Mouse (Mus musculus) liver, embryonic 14.5 days (tissue): Measurements from ENCODE around the gene Sqstm1. TPM values are rescaled to one million over a fixed set of nuclear protein-coding genes. Genes with fewer than 3 reads are reported as not detected.

Experiments
- ATAC-seq: fragments of 200-750 bp; cut with Nextera tagmentation; 2 replicates; pipeline ENCODE4 v1.8.0; 2017; ENCODE audit warnings: moderate number of reproducible peaks, mild to moderate bottlenecking, moderate library complexity; ENCODE audit not compliant: insufficient read depth
- DNase-seq, 3 experiments: peaks; one replicate each; pipeline ENCODE4 v3.0.0-alpha.2; 2012 to 2013; ENCODE audit warnings: low read depth in 3 of 3, low spot score in 3 of 3
- H3K27ac ChIP-seq: fragments of 300-500 bp; sonication (generic); 2 replicates; pipeline ENCODE4 v1.5.1; 2014; ENCODE audit warnings: moderate library complexity, mild to moderate bottlenecking, control low read depth, inconsistent platforms
- H3K27me3 ChIP-seq: fragments of 300-500 bp; sonication (generic); 2 replicates; pipeline ENCODE4 v1.6.1; 2014; ENCODE audit warnings: mild to moderate bottlenecking, low read length, moderate library complexity; ENCODE audit not compliant: control insufficient read depth, insufficient read depth
- H3K36me3 ChIP-seq: fragments of 300-500 bp; sonication (generic); replicated peaks from 2 replicates; pipeline ENCODE4 v1.6.1; 2014; ENCODE audit warnings: low read depth; ENCODE audit not compliant: control insufficient read depth, insufficient read depth
- H3K4me1 ChIP-seq, 2 experiments: fragments of 200-500 bp in 1 of 2; fragments of 300-500 bp in 1 of 2; sonication (generic) in 1 of 2; replicated peaks; 2 replicates each; pipeline ENCODE4 v1.6.1; 2012 to 2014; ENCODE audit warnings: antibody characterized with exemption in 1 of 2, inconsistent platforms in 1 of 2, low read length in 1 of 2; ENCODE audit not compliant: control insufficient read depth in 2 of 2, insufficient read depth in 2 of 2
- H3K4me2 ChIP-seq: fragments of 300-500 bp; sonication (generic); 2 replicates; pipeline ENCODE4 v1.6.1; 2014; ENCODE audit warnings: low read depth, mild to moderate bottlenecking, control low read depth, moderate library complexity
- H3K4me3 ChIP-seq, 2 experiments: fragments of 200-500 bp in 1 of 2; fragments of 300-500 bp in 1 of 2; sonication (generic) in 1 of 2; 2 replicates each; pipeline ENCODE4 v1.5.1; 2012 to 2014; ENCODE audit warnings: low read depth in 2 of 2, low read length in 2 of 2, mild to moderate bottlenecking in 2 of 2, control low read depth in 1 of 2, inconsistent platforms in 1 of 2, moderate library complexity in 1 of 2; ENCODE audit not compliant: insufficient read depth in 1 of 2
- H3K9ac ChIP-seq: fragments of 300-500 bp; sonication (generic); replicated peaks from 2 replicates; pipeline ENCODE4 v1.6.1; 2014; ENCODE audit warnings: mild to moderate bottlenecking, control low read depth, moderate library complexity
- H3K9me3 ChIP-seq: fragments of 300-500 bp; sonication (generic); 2 replicates; pipeline ENCODE4 v1.6.1; 2016; ENCODE audit warnings: low read length, mixed read lengths; ENCODE audit not compliant: control insufficient read depth
- CTCF ChIP-seq: IDR thresholded peaks from 2 replicates; pipeline ENCODE4 v1.5.1; 2016; ENCODE audit warnings: antibody characterized with exemption, low read depth, control low read depth
- EP300 ChIP-seq: IDR thresholded peaks from 2 replicates; pipeline ENCODE4 v1.6.1; 2016; ENCODE audit warnings: antibody characterized with exemption, low read depth
- WGBS: fragments of 180-500 bp; shearing (Covaris S2); extraction: QIAGEN DNeasy Blood & Tissue Kit; methylation state at CpG from one replicate; pipeline ENCODE4 v1.1.7; 2014; ENCODE audit not compliant: insufficient replicate concordance; 5-methylcytosine and 5-hydroxymethylcytosine counted together
- polyA plus RNA-seq, 2 experiments: library from polyadenylated mRNA; depleted of rRNA in 1 of 2; stranded (reverse) in 1 of 2; unstranded in 1 of 2; fragments of >200 nt; fragmentation: Nextera tagmentation in 1 of 2; extraction: Ambion mirVana in 1 of 2; gene quantifications; 2 replicates each; pipeline versions ENCODE4 v1.2.1 to v1.2.3; 2012 to 2014

Sqstm1 gene
- polyA plus RNA-seq, 2 experiments, result 43.7 to 103 TPM

DNA sequence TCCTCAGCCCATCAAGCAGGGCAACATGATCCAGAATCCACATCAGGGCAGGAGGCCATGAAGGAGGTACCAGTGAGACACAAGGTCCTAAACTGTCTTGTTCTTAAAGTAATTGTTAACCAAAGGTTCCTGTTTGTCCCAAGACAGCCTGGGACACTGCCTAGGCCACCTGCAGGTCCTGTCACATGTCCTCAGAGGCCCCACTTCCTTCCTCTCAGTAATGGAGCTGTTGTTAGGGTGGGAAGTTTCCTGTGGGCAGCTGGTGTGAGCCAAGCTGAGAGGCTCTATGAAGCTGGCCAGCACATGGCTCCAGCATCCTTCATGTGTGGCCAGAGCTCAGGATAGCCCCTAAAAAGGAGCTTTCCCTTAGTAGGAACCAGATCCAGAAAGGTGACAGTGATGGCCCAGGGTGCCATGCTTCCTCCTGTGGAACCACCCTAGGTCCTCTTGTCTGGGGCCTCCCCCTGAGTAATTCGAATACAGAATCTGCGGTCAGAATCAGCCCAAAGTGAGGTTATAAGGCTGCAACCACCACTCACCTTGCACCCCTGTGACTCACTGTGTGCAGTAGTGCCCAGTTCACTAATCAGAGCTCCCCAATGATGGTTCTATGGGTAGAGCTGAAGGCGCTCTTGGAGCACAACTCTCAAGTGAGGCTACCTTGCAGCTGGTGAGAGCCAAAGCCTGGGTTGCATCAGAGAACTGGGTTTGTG, 48.1 kb downstream of the Sqstm1 start:
- DNase-seq (no peak), ATAC-seq (0 out of 2 replicates have a peak, but pooled peaks have one; percentile 11)
- H3K4me2 ChIP-seq, result no peak overlapping the region
- TF ChIP-seq CTCF (no peak), EP300 (no peak)
- no peaks in the 10 kb centered on the region for H3K27me3 ChIP-seq
- no peaks in the 10 kb centered on the region for H3K9me3 ChIP-seq
- H3K4me3 ChIP-seq, result no peak overlapping the region
- no peaks in the 10 kb centered on the region; a peak in 1 of 4 replicates for H3K4me1 ChIP-seq
- H3K9ac ChIP-seq, result no peak overlapping the region
- no peak overlapping the region for H3K27ac ChIP-seq
- WGBS, result 66% methylated on average over 3 of the region's 3 CpGs
- no peaks in the 10 kb centered on the region for H3K36me3 ChIP-seq

- Histone ChIP-seq H3K4me2 (no peak overlapping the region), H3K27ac (no peak overlapping the region), H3K9ac (no peak overlapping the region), H3K27me3 (no peaks in the 10 kb centered on the region), H3K4me1 (no peaks in the 10 kb centered on the region; a peak in 1 of 4 replicates), H3K9me3 (no peaks in the 10 kb centered on the region), H3K4me3 (no peak overlapping the region), H3K36me3 (no peaks in the 10 kb centered on the region; the same call in 1 of the 2 replicates)
- TF ChIP-seq EP300 (no peak), CTCF (peak; percentile 100)
- DNase-seq, result peak; percentile 46 to 55 (median 47)
- ATAC-seq, result peak; percentile 63
- 48% methylated on average over 10 of the region's 10 CpGs for whole genome bisulfite sequencing
These were observed 48.9 kb downstream of the Sqstm1 start for GRCm38 (mm10) chr11:50161578-50162304.

GRCm38 (mm10) chr11:50159347-50159746, 51.3 kb downstream of the Sqstm1 start:
- ATAC-seq (no peak), DNase-seq (no peak)
- Histone ChIP-seq H3K27me3 (no peaks in the 10 kb centered on the region), H3K4me1 (no peaks in the 10 kb centered on the region; a peak in 1 of 4 replicates), H3K27ac (no peak overlapping the region), H3K4me3 (no peak overlapping the region), H3K4me2 (no peak overlapping the region), H3K9ac (no peak overlapping the region), H3K9me3 (no peaks in the 10 kb centered on the region), H3K36me3 (peaks cover 6% of the 10 kb centered on the region)
- TF ChIP-seq EP300, result no peak
- TF ChIP-seq CTCF, result no peak
- 68% methylated on average over 4 of the region's 4 CpGs for WGBS

- H3K4me2 ChIP-seq, result no peak overlapping the region
- no peaks in the 10 kb centered on the region; a peak in 1 of 4 replicates for H3K4me1 ChIP-seq
- ATAC-seq, result no peak
- H3K9me3 ChIP-seq, result no peaks in the 10 kb centered on the region
- no peak overlapping the region for H3K9ac ChIP-seq
- no peaks in the 10 kb centered on the region for H3K27me3 ChIP-seq
- H3K36me3 ChIP-seq, result peaks cover 6% of the 10 kb centered on the region
- 72% methylated on average over 7 of the region's 7 CpGs for WGBS
- no peak overlapping the region for H3K4me3 ChIP-seq
- no peak for DNase-seq
- no peak for TF ChIP-seq EP300
- TF ChIP-seq CTCF, result no peak
- H3K27ac ChIP-seq, result no peak overlapping the region
These were observed 52.3 kb downstream of the Sqstm1 start for GRCm38 (mm10) chr11:50158346-50158745.

GRCm38 (mm10) chr11:50156725-50157258, 53.8 kb downstream of the Sqstm1 start:
- no peak overlapping the region for H3K9ac ChIP-seq
- H3K4me2 ChIP-seq, result no peak overlapping the region
- H3K36me3 ChIP-seq, result peaks cover 6% of the 10 kb centered on the region
- WGBS, result 79% methylated on average over 16 of the region's 16 CpGs
- no peaks in the 10 kb centered on the region for H3K27me3 ChIP-seq
- H3K27ac ChIP-seq, result no peak overlapping the region
- DNase-seq (no peak), ATAC-seq (no peak)
- no peaks in the 10 kb centered on the region for H3K9me3 ChIP-seq
- no peak for TF ChIP-seq CTCF
- H3K4me3 ChIP-seq, result no peak overlapping the region
- H3K4me1 ChIP-seq, result no peaks in the 10 kb centered on the region; a peak in 1 of 4 replicates
